Mouse (Mus musculus) thymus, postnatal 0 days (tissue): ENCODE measurements around the gene Gm3642. TPM values are rescaled to one million over a fixed set of nuclear protein-coding genes. Genes with fewer than 3 reads are reported as not detected.
"Not testable (repeated sequence)": the region's sequence is repeated elsewhere in the genome, so short reads cannot be mapped to it uniquely, and the experiment has no call there.

ENCODE experiments used
- DNase-seq: peaks from one replicate; pipeline ENCODE4 v3.0.0-alpha.2; 2015; ENCODE audit warnings: low spot score
- polyA plus RNA-seq: library from polyadenylated mRNA; unstranded; fragments of >200 nt; fragmentation: Nextera tagmentation; extraction: Ambion mirVana; gene quantifications from 2 replicates; pipeline ENCODE4 v1.2.1, GENCODE M21; 2015

Gm3642 gene
- polyA plus RNA-seq, result not detected in 2 replicates

DNA sequence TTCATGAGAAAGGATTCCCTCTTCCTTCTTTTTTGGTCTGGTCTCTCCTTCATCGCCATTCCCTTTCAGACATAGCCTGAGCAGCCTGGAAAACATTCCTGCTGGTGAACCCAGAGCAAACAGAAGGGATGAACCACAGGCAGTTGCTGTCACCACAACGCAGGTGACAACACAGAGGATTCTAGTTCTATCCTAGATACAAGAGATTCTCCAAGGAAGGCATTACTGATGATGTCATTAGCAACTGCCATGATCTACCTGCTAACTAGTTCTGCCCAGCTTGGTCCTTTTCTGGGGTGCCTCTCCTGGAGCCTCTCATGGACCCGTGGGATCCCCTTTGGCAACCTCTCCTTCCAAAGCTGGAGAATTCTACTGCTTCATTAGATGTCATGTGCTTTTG lies at the start of gene Gm3642:
Gene Gm3642, minus strand, starts transcription at position 101 of the 400 bp plus-strand sequence.
- not testable (repeated sequence) for DNase-seq

DNA sequence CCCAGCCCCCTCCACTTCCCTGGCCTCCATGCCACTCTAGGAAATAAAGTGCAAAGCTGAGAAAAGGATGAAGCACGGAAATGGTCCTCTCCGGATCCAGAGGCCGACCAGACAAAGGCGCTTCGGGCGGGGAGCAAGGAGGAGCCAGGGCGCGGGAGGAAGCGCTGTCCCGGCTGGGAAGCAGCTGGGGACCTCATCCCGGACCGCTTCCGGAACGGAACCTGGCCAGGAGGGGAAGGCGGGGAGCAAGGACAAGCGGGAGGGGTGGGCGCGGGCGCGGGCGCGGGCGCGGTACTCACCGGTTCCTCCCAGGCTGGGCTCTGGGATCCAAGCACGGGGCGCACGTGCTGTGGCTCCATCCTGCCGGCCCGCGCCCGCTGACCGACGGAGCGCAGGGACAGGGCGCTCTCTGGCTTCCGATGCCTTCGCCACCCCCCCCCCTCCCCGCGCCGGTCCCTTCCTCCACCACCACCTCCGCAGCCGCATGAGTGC lies 49.5 kb upstream of the Gm3642 start, which contains the start of gene Gm3667:
Gene Gm3667, minus strand, starts transcription at position 442 of the 492 bp plus-strand sequence.
- DNase-seq, result not testable (repeated sequence)

DNA sequence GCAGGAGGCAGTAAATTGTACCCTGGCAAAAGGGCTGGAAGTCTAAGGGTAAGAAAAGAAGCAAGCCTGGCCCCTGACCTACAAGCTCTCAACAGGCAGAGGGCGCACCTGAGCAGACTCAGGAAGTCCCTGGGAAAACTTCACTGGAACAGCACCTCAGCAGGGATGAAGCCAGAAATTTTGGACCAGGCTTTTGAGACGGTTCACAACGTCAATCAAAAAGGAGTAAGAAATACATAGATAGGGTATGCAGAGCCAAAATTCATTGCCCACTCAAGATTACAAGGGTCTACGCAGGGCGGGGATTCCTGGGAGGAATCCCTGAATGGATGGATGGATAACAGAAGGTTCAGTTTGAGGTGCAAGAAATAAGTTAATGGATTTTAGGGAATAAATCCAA lies 48.7 kb upstream of the Gm3642 start:
- not testable (repeated sequence) for DNase-seq

DNA sequence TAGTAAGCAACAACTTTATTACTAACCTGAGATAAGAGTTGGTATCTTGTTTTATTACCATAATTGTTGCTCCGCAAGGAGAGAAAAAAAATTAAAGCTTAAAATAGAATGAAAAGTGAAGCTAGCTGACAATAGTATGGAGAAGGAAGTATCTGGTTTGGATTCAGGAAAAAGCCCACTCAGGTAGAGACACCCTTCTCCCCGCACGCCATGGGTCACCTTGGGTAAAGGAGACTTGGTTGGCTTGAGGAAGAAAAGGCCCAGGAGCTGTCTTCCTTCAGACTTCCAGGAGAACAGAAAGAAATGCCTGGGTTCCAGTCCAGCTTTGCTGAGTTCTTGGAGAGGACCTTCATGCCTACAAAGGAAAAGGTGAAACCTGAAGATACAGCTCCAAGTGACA lies 16.8 kb downstream of the Gm3642 start:
- DNase-seq, result not testable (repeated sequence)

Other genes with a start within 250 kb of the Gm3642 start
- not detected in 2 replicates for gene Gm3629, start 249.7 kb downstream of the Gm3642 start, polyA plus RNA-seq
- not detected in 2 replicates for gene Gm3460, start 217.9 kb downstream of the Gm3642 start, polyA plus RNA-seq
- gene Gm10251, start 156.1 kb downstream of the Gm3642 start, polyA plus RNA-seq, result not detected in 2 replicates
- not detected in 2 replicates for gene Gm8050, start 120.1 kb downstream of the Gm3642 start, polyA plus RNA-seq
- 1.4 TPM in 2 replicates for gene Gm3636, start 98.0 kb downstream of the Gm3642 start, polyA plus RNA-seq
- not detected in 2 replicates for gene Gm8362, start 65.9 kb downstream of the Gm3642 start, polyA plus RNA-seq
- 0.09 and 0.20 TPM in 2 replicates for gene Gm3667, start 49.7 kb upstream of the Gm3642 start, polyA plus RNA-seq
- 0.13 TPM in 1 of 2 replicates, not detected in the other for gene Gm6356, start 133.5 kb upstream of the Gm3642 start, polyA plus RNA-seq
- gene Gm10406, start 187.1 kb upstream of the Gm3642 start, polyA plus RNA-seq, result 0.23 and 0.52 TPM in 2 replicates
- gene Gm3685, start 204.7 kb upstream of the Gm3642 start, polyA plus RNA-seq, result not detected in 2 replicates